8 mouse cellular contexts compared by ENCODE assay signal in genomic region chr2:146549111-146549776, GRCm38 (mm10). TPM values are rescaled to one million over a fixed set of nuclear protein-coding genes. Genes with fewer than 3 reads are reported as not detected.
DNase-seq lines count a peak whose midpoint lies in the region; ATAC-seq lines count a peak whose summit lies in the region.

No protein-coding gene starts in this region.

- ATAC-seq in embryonic facial prominence, embryonic 11.5 days (replicated peaks; ENCODE audit: insufficient number of reproducible peaks, low FRiP score, low TSS enrichment, low read depth): peak; percentile 74
- peak; percentile 88 for ATAC-seq in hindbrain, embryonic 12.5 days (ENCODE audit: low FRiP score)
- ATAC-seq in intestine, embryonic 15.5 days: no peak

- H3K9me3 ChIP-seq in embryonic facial prominence, embryonic 11.5 days (replicated peaks; ENCODE audit: control insufficient read depth, low read length): no peaks in the 10 kb centered on the region
- no peaks in the 10 kb centered on the region for H3K9me3 ChIP-seq in hindbrain, embryonic 12.5 days (replicated peaks)
- no peaks in the 10 kb centered on the region for H3K9me3 ChIP-seq in intestine, embryonic 15.5 days

- H3K27me3 ChIP-seq in embryonic facial prominence, embryonic 11.5 days (ENCODE audit: control insufficient read depth, insufficient read depth, low read length): no peaks in the 10 kb centered on the region
- H3K27me3 ChIP-seq in hindbrain, embryonic 12.5 days: no peaks in the 10 kb centered on the region
- H3K27me3 ChIP-seq in intestine, embryonic 15.5 days (replicated peaks): no peaks in the 10 kb centered on the region

- no peak overlapping the region for H3K27ac ChIP-seq in embryonic facial prominence, embryonic 11.5 days (replicated peaks; ENCODE audit: low read depth, low read length)
- H3K27ac ChIP-seq in hindbrain, embryonic 12.5 days: peak overlapping the region; percentile 40; the same call in 1 of the 2 replicates
- H3K27ac ChIP-seq in intestine, embryonic 15.5 days: no peak overlapping the region

- no peak overlapping the region for H3K4me2 ChIP-seq in embryonic facial prominence, embryonic 11.5 days (ENCODE audit: low read depth, low read length)
- H3K4me2 ChIP-seq in hindbrain, embryonic 12.5 days (replicated peaks): no peak overlapping the region
- H3K4me2 ChIP-seq in intestine, embryonic 15.5 days (replicated peaks): no peak overlapping the region

- no peaks in the 10 kb centered on the region for H3K36me3 ChIP-seq in embryonic facial prominence, embryonic 11.5 days (replicated peaks; ENCODE audit: control insufficient read depth, insufficient read depth, low read depth, low read length)
- no peaks in the 10 kb centered on the region for H3K36me3 ChIP-seq in hindbrain, embryonic 12.5 days
- H3K36me3 ChIP-seq in intestine, embryonic 15.5 days: no peaks in the 10 kb centered on the region

- no peaks in the 10 kb centered on the region for H3K4me1 ChIP-seq in embryonic facial prominence, embryonic 11.5 days (ENCODE audit: control insufficient read depth, insufficient read depth, low read length)
- peaks cover 11% of the 10 kb centered on the region for H3K4me1 ChIP-seq in hindbrain, embryonic 12.5 days
- no peaks in the 10 kb centered on the region for H3K4me1 ChIP-seq in intestine, embryonic 15.5 days (replicated peaks)

- no peak overlapping the region for H3K4me3 ChIP-seq in embryonic facial prominence, embryonic 11.5 days (ENCODE audit: low read depth, low read length)
- no peak overlapping the region for H3K4me3 ChIP-seq in hindbrain, embryonic 12.5 days
- H3K4me3 ChIP-seq in intestine, embryonic 15.5 days (replicated peaks): no peak overlapping the region

- WGBS in embryonic facial prominence, embryonic 11.5 days: 16% methylated on average over 6 of the region's 6 CpGs
- 12% methylated on average over 6 of the region's 6 CpGs for WGBS in hindbrain, embryonic 12.5 days
- 49% methylated on average over 6 of the region's 6 CpGs for WGBS in intestine, embryonic 15.5 days

- no peak overlapping the region for H3K9ac ChIP-seq in embryonic facial prominence, embryonic 11.5 days (replicated peaks; ENCODE audit: low read length)
- H3K9ac ChIP-seq in hindbrain, embryonic 12.5 days: no peak overlapping the region
- no peak overlapping the region for H3K9ac ChIP-seq in intestine, embryonic 15.5 days

- DNase-seq in cerebellum, adult 9-11 months: peak; percentile 9
- no peak for DNase-seq in cerebellum, adult 8-10 months
- peak; percentile 67 for DNase-seq in embryonic facial prominence, embryonic 11.5 days (ENCODE audit: low spot score)
- peak; percentile 42 for DNase-seq in lung, postnatal 25 days (ENCODE audit: low spot score)
- no peak for DNase-seq in kidney, postnatal 25 days
- DNase-seq in spleen, postnatal 10 days (ENCODE audit: low spot score in 2 of 2): no peak

RNA-seq across cellular contexts. Expression of gene Ralgapa2, which starts 37.1 kb away (rescaled TPM):
- polyA plus RNA-seq in embryonic facial prominence, embryonic 11.5 days (2014; fragmentation: Nextera tagmentation; extraction: Ambion mirVana): 6.6 and 8.2 TPM in 2 replicates
- polyA plus RNA-seq in hindbrain, embryonic 12.5 days (2016; fragmentation: Nextera tagmentation; extraction: Ambion mirVana): 12.5 and 13.9 TPM in 2 replicates
- 8.5 and 9.2 TPM in 2 replicates for polyA plus RNA-seq in intestine, embryonic 15.5 days (2015; fragmentation: Nextera tagmentation; extraction: Ambion mirVana)

Comparison
In these comparisons a context has a peak if more than half of its experiments do, and no peak if none do; other contexts are left out.
1. DNase-seq: peak in cerebellum, adult 9-11 months (single experiment), embryonic facial prominence, embryonic 11.5 days (single experiment) and lung, postnatal 25 days (single experiment); none in cerebellum, adult 8-10 months (single experiment), kidney, postnatal 25 days (0 of 2) and spleen, postnatal 10 days (0 of 2).